Mouse (Mus musculus): ENCODE measurements around the gene Hivep3.

DNA sequence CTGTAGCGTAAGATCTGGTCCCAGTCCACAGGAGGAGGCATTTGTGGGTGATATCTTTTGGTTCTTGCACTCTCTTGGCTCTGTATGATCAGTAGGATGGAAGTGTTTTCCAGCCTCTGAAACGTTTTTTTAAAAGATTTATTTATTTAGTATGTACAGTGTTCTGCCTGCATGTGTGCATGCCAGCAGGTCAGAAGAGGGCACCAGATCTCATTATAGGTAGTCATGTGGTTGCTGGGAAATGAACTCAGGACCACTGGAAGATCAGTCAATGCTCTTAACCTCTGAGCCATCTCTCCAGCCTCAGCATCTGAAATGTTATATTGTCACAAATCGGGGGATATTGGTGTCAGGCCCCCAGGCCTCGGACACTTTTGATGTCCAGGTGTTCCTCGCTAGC is 185.8 kb downstream of the Hivep3 start:
- TF ChIP-seq CTCF (IDR thresholded peaks at IDR 0.05; ENCODE audit: borderline replicate concordance, extremely low read depth, insufficient read depth, insufficient read length) (no peak), POLR2A (IDR thresholded peaks at IDR 0.05; ENCODE audit: borderline replicate concordance, extremely low read depth, insufficient read depth, insufficient read length, poor library complexity, severe bottlenecking) (no peak)
